Mouse (Mus musculus): ENCODE results near the gene Sycp2. TPM values are rescaled to one million over a fixed set of nuclear protein-coding genes. Genes with fewer than 3 reads are reported as not detected.

The Sycp2 gene
- total RNA-seq, 2 experiments from 2014 or later: 0.05 to 0.18 TPM

DNA sequence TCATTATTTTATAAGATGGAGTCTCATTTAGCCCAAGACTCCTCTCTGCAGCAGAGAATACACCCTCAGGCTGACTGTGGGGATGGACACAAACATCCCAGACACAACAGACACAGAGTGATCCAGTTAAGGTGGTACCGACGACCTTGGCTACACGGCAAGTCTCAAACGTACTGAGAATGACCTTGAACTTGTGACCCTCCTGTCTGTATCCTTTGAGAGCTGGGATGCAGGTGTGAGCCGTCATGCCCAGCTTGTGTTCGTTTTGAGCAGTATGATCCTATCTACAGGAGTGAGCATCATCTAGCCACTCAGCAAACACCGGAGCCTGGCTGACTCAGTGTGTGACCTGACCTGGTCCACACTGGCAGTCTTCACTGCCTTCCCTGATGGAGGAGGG, 93.9 kb downstream of the Sycp2 start:
- intact Hi-C loops (cut with DNase I): no loop called here
- no peak for DNase-seq

DNA sequence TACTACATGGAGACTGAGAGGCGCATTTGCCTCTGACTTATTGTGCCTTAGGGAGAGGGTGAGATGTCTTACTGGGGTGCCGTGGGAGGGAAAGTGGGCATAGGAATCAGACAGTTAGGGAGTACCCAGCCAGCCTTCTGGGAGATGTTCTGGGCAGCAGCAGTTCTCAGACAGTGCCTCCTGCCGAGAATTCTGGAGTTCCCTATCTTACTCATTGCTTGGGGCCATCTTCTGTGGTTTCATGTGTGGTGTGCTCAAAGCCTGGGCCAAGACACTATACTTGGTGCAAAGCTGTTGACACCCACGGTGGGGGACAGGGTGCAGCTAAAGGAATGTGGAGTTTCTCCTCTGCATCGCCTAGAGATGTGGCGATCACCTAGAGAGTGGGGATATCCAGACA, 102.8 kb downstream of the Sycp2 start:
- intact Hi-C loops (cut with DNase I): no loop called here
- DNase-seq: no peak

DNA sequence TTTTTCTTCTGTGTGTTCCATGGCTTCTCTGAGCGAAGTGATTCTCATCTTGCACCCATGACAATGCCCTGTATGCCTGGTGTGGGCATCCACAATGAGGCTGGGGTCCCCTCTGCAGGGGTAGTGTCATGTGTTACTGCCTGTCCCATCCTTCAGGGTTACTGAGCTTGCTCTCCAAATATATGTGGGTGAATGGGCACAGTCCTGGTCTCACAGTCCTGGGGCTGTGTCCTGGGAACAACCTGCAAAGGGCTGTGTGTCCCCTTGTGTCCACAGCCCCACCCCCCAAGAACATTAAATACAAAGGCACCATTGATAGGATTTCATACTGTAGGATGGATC, 103.3 kb downstream of the Sycp2 start:
- intact Hi-C loops (cut with DNase I): no loop called here

DNA sequence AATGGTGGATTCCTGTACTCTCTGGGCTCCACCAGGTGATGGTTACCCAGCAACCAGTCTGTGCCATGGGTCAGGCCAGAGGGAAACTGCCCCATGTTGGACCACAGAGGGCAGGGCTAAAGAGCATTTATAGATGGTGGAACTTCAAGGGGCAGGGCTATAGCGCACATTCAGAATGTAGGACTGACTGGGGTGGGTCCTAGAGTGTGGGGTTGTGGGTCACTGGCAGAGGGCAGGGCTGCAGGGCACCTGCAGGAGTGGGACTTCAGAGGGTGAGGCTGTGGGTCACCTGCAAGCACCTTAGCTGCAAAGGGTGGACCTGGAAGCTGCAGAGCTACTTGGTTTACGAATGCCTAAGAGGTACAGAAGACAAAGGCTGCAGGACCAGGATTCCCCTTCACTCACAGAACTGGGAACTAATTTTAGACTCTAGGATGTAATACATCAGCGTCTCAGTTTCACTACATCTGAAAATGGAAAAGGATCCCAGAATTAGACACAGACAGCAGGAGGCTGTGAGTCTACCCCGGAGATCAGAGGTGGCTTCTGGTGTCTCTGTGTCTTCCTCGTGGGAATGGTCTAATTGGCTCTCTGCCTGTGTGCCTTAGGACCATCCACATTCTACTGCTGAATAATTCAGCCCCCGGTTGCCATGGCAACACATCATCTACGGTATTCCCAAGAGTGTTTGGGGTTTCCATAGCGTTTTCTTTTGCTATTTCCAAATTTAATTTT, 103.9 kb downstream of the Sycp2 start:
- DNase-seq: no peak
- intact Hi-C loops (cut with DNase I): no loop called here

More for the DNA sequence above, 103.3 kb downstream of the Sycp2 start:
- DNase-seq: no peak

Other genes with a start within 250 kb of the Sycp2 start
- 1 to 10 TPM; 2.4 to 4.9 TPM for gene Ppp1r3d, start 6.8 kb upstream of the Sycp2 start, total RNA-seq (2021)
- gene Fam217b, start 6.8 kb upstream of the Sycp2 start, total RNA-seq (2021): 1 to 10 TPM; 1.9 to 2.4 TPM
- gene Cdh26, start 22.8 kb upstream of the Sycp2 start, total RNA-seq (2021): not detected